Mouse (Mus musculus): ENCODE measurements at regions not wholly inside any gene's neighbourhood (a gene's known extent, or its start where the extent isn't known, plus 50 kb on each side); places are given as distances from the start of the nearest gene placed in this dataset.
A peak's percentile ranks its signal among the peaks of the same experiment; 100 is the strongest.

- H3K4me3 ChIP-seq (ENCODE audit: insufficient read depth, low read depth, low read length), result no peak overlapping the region
- TF ChIP-seq CTCF (IDR thresholded peaks at IDR 0.05; ENCODE audit: low read depth, low read length), result no peak
- TF ChIP-seq POLR2A (IDR thresholded peaks at IDR 0.05; ENCODE audit: extremely low read depth, insufficient read depth, low read length), result no peak
- DNase-seq (ENCODE audit: extremely low read depth, low read depth, low spot score), result no peak
- no peak overlapping the region for H3K9ac ChIP-seq (ENCODE audit: low read depth, low read length)
- H3K79me2 ChIP-seq (ENCODE audit: control insufficient read depth, insufficient read depth, low read length), result no peaks in the 10 kb centered on the region
- 69% methylated on average over 6 of the region's 6 CpGs for WGBS
- no peaks in the 10 kb centered on the region for H3K36me3 ChIP-seq (ENCODE audit: control insufficient read depth, insufficient read depth, low read length)
- H3K4me1 ChIP-seq (ENCODE audit: control insufficient read depth, insufficient read depth, low read length), result no peaks in the 10 kb centered on the region
- H3K27ac ChIP-seq (replicated peaks; ENCODE audit: insufficient read depth, low read depth, low read length), result no peak overlapping the region
- H3K27me3 ChIP-seq (ENCODE audit: control insufficient read depth, insufficient read depth, low read length), result no peaks in the 10 kb centered on the region
Measured at GRCm38 (mm10) chr17:63657687-63658086, 157.9 kb upstream of the Fbxl17 start.

GRCm38 (mm10) chr17:63660841-63661481, 161.1 kb upstream of the Fbxl17 start:
- no peaks in the 10 kb centered on the region for H3K79me2 ChIP-seq (ENCODE audit: control insufficient read depth, insufficient read depth, low read length)
- WGBS, result 77% methylated on average over 13 of the region's 13 CpGs
- no peaks in the 10 kb centered on the region for H3K36me3 ChIP-seq (ENCODE audit: control insufficient read depth, insufficient read depth, low read length)
- no peak overlapping the region for H3K4me3 ChIP-seq (ENCODE audit: insufficient read depth, low read depth, low read length)
- no peak overlapping the region for H3K9ac ChIP-seq (ENCODE audit: low read depth, low read length)
- H3K4me1 ChIP-seq (ENCODE audit: control insufficient read depth, insufficient read depth, low read length), result no peaks in the 10 kb centered on the region
- peak; percentile 3 for DNase-seq (ENCODE audit: extremely low read depth, low read depth, low spot score)
- TF ChIP-seq POLR2A (IDR thresholded peaks at IDR 0.05; ENCODE audit: extremely low read depth, insufficient read depth, low read length) (no peak), CTCF (IDR thresholded peaks at IDR 0.05; ENCODE audit: low read depth, low read length) (no peak)
- H3K27me3 ChIP-seq (ENCODE audit: control insufficient read depth, insufficient read depth, low read length), result no peaks in the 10 kb centered on the region
- no peak overlapping the region for H3K27ac ChIP-seq (replicated peaks; ENCODE audit: insufficient read depth, low read depth, low read length)

GRCm38 (mm10) chr17:63661584-63661983, 161.8 kb upstream of the Fbxl17 start:
- no peaks in the 10 kb centered on the region for H3K79me2 ChIP-seq (ENCODE audit: control insufficient read depth, insufficient read depth, low read length)
- no peaks in the 10 kb centered on the region for H3K36me3 ChIP-seq (ENCODE audit: control insufficient read depth, insufficient read depth, low read length)
- H3K9ac ChIP-seq (ENCODE audit: low read depth, low read length), result no peak overlapping the region
- no peak overlapping the region for H3K27ac ChIP-seq (replicated peaks; ENCODE audit: insufficient read depth, low read depth, low read length)
- H3K4me1 ChIP-seq (ENCODE audit: control insufficient read depth, insufficient read depth, low read length), result no peaks in the 10 kb centered on the region
- H3K4me3 ChIP-seq (ENCODE audit: insufficient read depth, low read depth, low read length), result no peak overlapping the region
- WGBS, result 92% methylated on average over 4 of the region's 4 CpGs
- no peaks in the 10 kb centered on the region for H3K27me3 ChIP-seq (ENCODE audit: control insufficient read depth, insufficient read depth, low read length)
- no peak for DNase-seq (ENCODE audit: extremely low read depth, low read depth, low spot score)
- TF ChIP-seq POLR2A (IDR thresholded peaks at IDR 0.05; ENCODE audit: extremely low read depth, insufficient read depth, low read length), result no peak
- TF ChIP-seq CTCF (IDR thresholded peaks at IDR 0.05; ENCODE audit: low read depth, low read length), result no peak

GRCm38 (mm10) chr17:63662251-63662650, 162.4 kb upstream of the Fbxl17 start:
- Histone ChIP-seq H3K27me3 (ENCODE audit: control insufficient read depth, insufficient read depth, low read length) (no peaks in the 10 kb centered on the region), H3K27ac (replicated peaks; ENCODE audit: insufficient read depth, low read depth, low read length) (no peak overlapping the region), H3K79me2 (ENCODE audit: control insufficient read depth, insufficient read depth, low read length) (no peaks in the 10 kb centered on the region), H3K9ac (ENCODE audit: low read depth, low read length) (no peak overlapping the region), H3K36me3 (ENCODE audit: control insufficient read depth, insufficient read depth, low read length) (no peaks in the 10 kb centered on the region), H3K4me1 (ENCODE audit: control insufficient read depth, insufficient read depth, low read length) (no peaks in the 10 kb centered on the region), H3K4me3 (ENCODE audit: insufficient read depth, low read depth, low read length) (no peak overlapping the region)
- WGBS, result 81% methylated on average over 12 of the region's 12 CpGs
- DNase-seq (ENCODE audit: extremely low read depth, low read depth, low spot score), result no peak
- TF ChIP-seq POLR2A (IDR thresholded peaks at IDR 0.05; ENCODE audit: extremely low read depth, insufficient read depth, low read length), result no peak
- TF ChIP-seq CTCF (IDR thresholded peaks at IDR 0.05; ENCODE audit: low read depth, low read length), result no peak

GRCm38 (mm10) chr17:63676791-63677190, 177.0 kb upstream of the Fbxl17 start:
- DNase-seq (ENCODE audit: extremely low read depth, low read depth, low spot score), result no peak
- Histone ChIP-seq H3K27ac (replicated peaks; ENCODE audit: insufficient read depth, low read depth, low read length) (no peak overlapping the region), H3K4me3 (ENCODE audit: insufficient read depth, low read depth, low read length) (no peak overlapping the region), H3K79me2 (ENCODE audit: control insufficient read depth, insufficient read depth, low read length) (no peaks in the 10 kb centered on the region), H3K27me3 (ENCODE audit: control insufficient read depth, insufficient read depth, low read length) (no peaks in the 10 kb centered on the region), H3K36me3 (ENCODE audit: control insufficient read depth, insufficient read depth, low read length) (no peaks in the 10 kb centered on the region), H3K9ac (ENCODE audit: low read depth, low read length) (no peak overlapping the region), H3K4me1 (ENCODE audit: control insufficient read depth, insufficient read depth, low read length) (no peaks in the 10 kb centered on the region)
- WGBS, result 83% methylated on average over 8 of the region's 8 CpGs
- TF ChIP-seq POLR2A (IDR thresholded peaks at IDR 0.05; ENCODE audit: extremely low read depth, insufficient read depth, low read length) (no peak), CTCF (IDR thresholded peaks at IDR 0.05; ENCODE audit: low read depth, low read length) (no peak)

GRCm38 (mm10) chr17:63677996-63678657, 178.3 kb upstream of the Fbxl17 start:
- 60% methylated on average over 3 of the region's 3 CpGs for WGBS
- Histone ChIP-seq H3K36me3 (ENCODE audit: control insufficient read depth, insufficient read depth, low read length) (no peaks in the 10 kb centered on the region), H3K27ac (replicated peaks; ENCODE audit: insufficient read depth, low read depth, low read length) (no peak overlapping the region), H3K4me1 (ENCODE audit: control insufficient read depth, insufficient read depth, low read length) (no peaks in the 10 kb centered on the region), H3K9ac (ENCODE audit: low read depth, low read length) (no peak overlapping the region), H3K79me2 (ENCODE audit: control insufficient read depth, insufficient read depth, low read length) (no peaks in the 10 kb centered on the region), H3K27me3 (ENCODE audit: control insufficient read depth, insufficient read depth, low read length) (no peaks in the 10 kb centered on the region), H3K4me3 (ENCODE audit: insufficient read depth, low read depth, low read length) (no peak overlapping the region)
- no peak for TF ChIP-seq CTCF (IDR thresholded peaks at IDR 0.05; ENCODE audit: low read depth, low read length)
- TF ChIP-seq POLR2A (IDR thresholded peaks at IDR 0.05; ENCODE audit: extremely low read depth, insufficient read depth, low read length), result no peak
- no peak for DNase-seq (ENCODE audit: extremely low read depth, low read depth, low spot score)
